Mouse (Mus musculus) 3T3-L1 (cell line): ENCODE measurements around the gene Gorasp1.
A peak's percentile ranks its signal among the peaks of the same experiment; 100 is the strongest.

Experiments used
- DNase-seq: peaks from one replicate; pipeline ENCODE4 v3.0.0-alpha.2; 2015; ENCODE audit warnings: low read depth, low spot score

The Gorasp1 gene

GRCm38 (mm10) chr9:119937005-119937773 lies at the start of gene Gorasp1, which contains the start of gene Ttc21a:
Gene Gorasp1 (minus strand): TSS chr9:119937565.
Gene Ttc21a (plus strand): TSS chr9:119937606.
- peak; percentile 92 for DNase-seq

GRCm38 (mm10) chr9:119985881-119986574 lies 48.7 kb upstream of the Gorasp1 start:
- DNase-seq, result peak; percentile 56

DNA sequence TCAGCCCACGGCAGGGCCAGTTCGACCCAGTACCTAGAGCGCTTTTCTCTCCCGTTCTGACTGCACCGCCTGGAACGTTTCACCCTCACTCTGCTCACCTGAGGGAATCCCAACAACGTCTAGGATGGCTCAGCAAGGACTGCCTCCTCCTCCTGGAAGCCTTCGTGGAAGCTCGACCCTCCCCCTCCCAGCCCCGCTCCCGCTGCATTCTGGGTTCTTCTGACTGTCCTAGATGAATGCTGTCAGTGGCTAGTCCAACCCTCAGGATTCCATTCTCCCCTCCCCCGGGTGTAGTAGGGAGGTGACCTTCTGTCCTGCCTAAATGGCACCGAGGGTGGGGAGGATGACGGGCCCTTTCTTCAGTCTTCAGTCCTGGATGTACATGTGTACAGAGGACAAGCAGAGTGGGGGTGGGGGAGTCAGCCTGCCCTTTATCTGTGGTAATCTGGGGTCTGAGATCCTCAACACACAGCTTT lies 47.2 kb upstream of the Gorasp1 start, which contains the start of gene Csrnp1:
Gene Csrnp1 (minus strand): TSS at position 123 of the 476 bp plus-strand sequence.
- DNase-seq, result no peak

GRCm38 (mm10) chr9:119983585-119984535 lies 46.5 kb upstream of the Gorasp1 start:
- DNase-seq, result peak; percentile 74

DNA sequence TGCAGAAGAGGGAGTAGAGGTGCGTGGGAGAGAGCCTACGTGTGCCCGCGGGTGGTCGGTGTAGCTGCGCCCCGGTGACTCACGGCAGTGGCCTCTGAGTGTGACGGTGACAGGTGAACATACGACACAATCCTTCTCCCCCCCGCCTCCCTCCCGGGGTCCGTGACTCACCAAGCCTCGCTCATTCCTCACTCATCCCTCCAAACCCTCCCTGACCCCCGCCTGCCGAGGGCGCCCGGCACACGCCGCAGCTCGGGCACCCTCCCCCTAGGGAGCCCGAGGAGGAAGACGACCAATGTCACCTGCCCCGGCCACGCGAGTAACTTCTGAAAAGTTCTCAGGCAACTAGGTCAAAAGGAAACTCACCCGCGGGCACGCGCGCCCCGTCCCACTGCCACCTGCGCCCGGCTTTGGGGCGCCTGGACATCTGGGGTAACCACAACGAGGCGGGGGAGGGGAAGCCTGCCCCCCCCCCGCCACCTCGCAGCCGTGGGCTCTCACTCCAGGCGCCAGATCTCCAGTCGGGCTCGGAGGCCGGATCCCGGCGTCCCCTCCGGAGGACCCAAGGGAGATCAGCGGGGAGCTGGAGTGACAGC lies 45.7 kb upstream of the Gorasp1 start:
- DNase-seq, result peak; percentile 64

DNA sequence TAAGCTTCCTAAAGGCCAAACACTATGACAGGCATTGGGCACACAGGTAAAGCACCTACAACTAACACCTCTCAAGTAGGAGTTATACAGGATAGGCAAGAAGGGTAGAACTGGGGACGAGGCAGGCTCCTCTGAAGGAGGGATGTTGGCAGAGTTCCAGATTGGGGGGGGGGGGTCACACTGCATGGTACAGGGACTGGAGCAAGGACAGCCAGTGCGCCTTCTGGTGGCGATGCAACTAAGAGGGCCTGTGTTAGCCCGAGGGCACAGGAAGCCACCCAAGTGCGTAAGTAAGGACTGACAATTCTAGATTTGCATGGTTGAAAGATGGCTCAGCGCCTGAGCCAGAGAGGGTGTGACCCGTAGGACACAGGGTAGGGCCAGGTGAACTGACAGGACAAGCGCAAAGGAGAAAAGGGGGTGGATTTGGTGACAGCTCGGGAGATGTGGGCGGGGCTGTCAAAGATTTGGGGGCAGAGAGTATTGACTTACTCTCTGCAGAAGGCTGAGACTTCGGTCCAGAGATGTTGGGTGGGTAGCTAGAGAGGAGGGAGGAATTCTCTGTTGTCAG lies 45.0 kb upstream of the Gorasp1 start:
- DNase-seq, result peak; percentile 76

- DNase-seq, result peak; percentile 89
Observed at GRCm38 (mm10) chr9:119981183-119982179, 44.1 kb upstream of the Gorasp1 start.

DNA sequence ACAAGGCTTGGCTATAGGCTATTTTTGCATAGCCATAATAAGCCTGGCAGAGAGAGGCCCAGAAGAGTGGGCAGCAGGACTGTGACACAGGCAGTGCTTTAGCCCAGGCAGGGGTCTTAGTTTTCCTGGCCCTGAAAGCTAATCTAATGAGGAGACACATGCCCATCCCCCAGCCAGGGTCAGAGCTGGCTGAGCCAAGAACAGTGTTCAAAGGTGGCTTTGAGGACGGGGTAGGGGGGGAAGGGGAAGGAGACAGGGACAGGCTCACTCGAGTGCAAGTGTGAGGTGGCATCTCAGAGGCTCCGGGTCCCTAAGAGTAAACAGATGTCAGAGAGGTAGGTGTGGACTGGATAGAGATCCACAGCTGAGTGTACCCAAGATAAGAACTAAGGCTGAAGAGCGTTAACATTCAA lies 43.4 kb upstream of the Gorasp1 start:
- no peak for DNase-seq

- DNase-seq, result no peak
Observed at GRCm38 (mm10) chr9:119979749-119980148, 42.4 kb upstream of the Gorasp1 start.

DNA sequence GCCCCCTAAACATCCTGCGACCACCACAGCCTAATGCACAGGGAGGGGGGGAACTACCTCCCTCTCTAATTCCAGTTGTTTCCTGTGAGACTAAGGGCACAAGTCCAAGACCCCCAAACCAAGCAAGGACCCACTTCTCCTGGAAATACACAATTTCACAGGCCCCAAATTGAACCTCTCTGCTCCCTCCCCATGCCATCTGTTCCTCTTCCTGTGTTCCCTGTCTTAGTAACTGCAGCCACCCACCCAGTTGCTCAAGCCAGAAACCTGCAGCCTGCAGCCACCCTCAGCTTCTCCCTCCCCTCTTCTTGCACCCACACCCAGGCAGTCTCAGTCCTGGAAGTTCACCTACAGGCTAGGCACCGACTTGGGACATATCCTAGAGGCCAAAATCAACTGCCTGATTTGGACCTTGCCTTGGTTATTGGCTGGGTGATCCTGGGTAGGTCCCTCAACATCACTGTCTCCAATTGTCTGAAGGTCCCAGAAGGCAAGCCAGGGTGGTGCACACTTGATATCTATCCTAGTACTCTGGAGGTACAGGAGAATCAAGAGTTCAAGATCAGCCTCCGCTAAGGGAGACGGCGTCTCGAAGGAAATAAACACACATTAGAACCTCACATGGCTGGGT lies 41.6 kb upstream of the Gorasp1 start:
- no peak for DNase-seq

GRCm38 (mm10) chr9:119978151-119978810 lies 40.9 kb upstream of the Gorasp1 start:
- peak; percentile 30 for DNase-seq

DNA sequence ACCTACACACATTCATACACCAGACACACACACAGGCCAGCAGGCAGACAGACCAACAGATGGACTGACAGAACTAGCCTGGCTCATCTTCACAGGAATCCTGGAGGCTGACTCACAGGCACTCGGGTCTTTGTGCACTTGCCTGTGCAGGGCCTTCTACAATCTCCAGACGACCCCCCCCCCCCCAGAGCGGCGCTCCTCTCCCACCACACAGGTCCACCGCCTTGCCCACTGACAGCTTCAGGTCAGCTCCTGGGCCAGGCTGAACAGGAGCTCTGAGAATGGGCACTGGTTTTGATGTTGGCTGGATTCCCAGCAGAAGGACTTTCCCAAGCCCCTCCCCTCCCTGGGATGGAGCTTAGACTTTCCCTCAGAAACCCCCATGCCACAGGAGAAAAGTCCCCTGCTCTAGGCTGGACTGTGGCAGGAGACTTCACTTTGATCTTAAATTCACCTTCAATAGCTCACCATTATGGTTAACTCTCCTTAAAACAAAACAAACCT lies 40.2 kb upstream of the Gorasp1 start:
- peak; percentile 50 for DNase-seq

GRCm38 (mm10) chr9:119976704-119977556 lies 39.6 kb upstream of the Gorasp1 start:
- no peak for DNase-seq

DNA sequence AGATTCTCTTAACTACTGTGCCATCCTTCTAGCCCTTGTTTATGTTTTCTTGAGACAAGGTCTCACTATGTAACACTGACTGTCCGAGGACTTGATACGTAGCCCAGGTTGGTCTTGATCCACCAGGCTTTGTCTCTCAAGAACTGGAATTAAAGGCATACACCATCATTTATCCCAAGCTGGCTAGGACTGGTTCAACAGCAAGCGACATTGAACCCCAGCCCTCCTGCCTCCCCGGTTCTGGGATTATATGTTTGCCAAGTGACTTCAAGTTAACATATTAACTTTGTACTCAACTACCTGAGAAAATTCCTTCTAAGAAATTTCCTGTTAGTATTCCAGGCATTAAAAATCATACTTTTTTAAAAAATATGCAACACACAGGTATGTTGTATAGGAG lies 37.9 kb upstream of the Gorasp1 start:
- no peak for DNase-seq

GRCm38 (mm10) chr9:119974609-119975008 lies 37.2 kb upstream of the Gorasp1 start:
- no peak for DNase-seq

- peak; percentile 20 for DNase-seq
Observed at GRCm38 (mm10) chr9:119973869-119974520, 36.6 kb upstream of the Gorasp1 start.

DNA sequence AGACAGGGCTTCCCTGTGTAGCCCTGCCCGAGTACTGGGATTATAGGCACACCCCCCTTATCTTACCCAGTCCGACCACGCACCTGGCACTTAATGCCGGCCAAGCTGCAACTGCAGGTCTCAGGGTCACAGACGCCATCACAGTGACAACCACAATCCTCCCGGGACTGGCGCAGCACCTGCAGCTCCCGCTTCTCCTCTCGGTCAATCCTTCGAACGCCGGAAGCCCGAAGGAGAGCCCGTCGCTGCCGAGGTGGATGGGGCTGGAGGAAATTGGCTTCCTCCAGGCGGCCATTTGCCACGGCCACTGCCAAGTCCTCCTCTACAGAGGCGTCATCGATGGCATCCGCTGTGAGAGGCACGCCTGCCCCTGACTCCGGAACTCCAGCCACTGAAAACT lies 35.9 kb upstream of the Gorasp1 start:
- DNase-seq, result no peak
